Mouse (Mus musculus) 3134 (cell line): Measurements from ENCODE around the gene Iqsec1.

Experiments
- DNase-seq: peaks from one replicate; pipeline ENCODE4 v3.0.0-alpha.2; 2011; ENCODE audit warnings: low spot score; ENCODE audit not compliant: insufficient read length; ENCODE audit errors: extremely low read depth

The Iqsec1 gene

DNA sequence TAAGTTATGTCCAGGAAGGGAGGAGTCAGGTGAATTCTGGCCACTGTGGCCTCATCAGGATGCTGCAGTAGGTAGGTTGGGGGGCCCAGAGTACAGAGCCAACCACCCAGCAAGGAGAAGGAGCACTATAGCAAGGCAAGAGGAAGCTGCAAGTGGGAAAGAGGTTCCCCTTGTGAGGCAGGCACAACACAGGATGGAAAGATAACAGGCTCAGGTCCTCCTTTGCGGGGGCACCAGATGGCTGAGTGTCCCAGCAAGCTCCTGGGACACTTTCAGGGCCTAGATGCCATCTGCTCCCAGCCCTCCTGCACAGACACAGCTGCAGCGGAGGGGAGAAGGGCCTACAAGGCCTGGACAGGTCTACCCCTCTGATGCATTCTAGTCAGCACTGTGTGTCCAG, 228.7 kb downstream of the Iqsec1 start:
- DNase-seq = no peak

GRCm38 (mm10) chr6:90758155-90758554, 230.3 kb downstream of the Iqsec1 start:
- DNase-seq = no peak

DNA sequence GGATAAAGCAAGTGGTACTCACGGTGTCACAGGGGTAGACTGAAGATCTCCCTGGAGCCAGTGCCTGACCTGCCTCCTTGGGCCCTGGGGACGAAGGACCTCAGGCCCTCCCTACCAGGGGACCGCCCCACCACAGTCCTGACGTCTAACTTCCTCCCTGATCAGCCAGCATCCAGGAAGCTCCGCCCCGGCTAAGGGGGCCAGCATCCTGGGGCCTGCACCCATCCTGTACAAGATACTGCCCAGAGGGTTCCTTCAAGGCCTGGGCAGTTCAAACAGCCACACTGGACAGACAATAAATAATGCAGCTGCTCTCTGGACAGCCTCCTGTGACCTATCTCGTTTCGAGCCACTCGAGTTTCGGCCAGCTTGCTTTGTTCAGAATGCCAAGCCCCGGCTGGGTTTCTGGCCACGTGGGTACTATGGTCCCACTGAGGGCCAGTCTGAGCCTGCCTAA, 231.0 kb downstream of the Iqsec1 start:
- DNase-seq = no peak

GRCm38 (mm10) chr6:90756561-90756960, 231.9 kb downstream of the Iqsec1 start:
- DNase-seq = no peak

GRCm38 (mm10) chr6:90755613-90755941, 232.9 kb downstream of the Iqsec1 start:
- DNase-seq = no peak

- no peak for DNase-seq
Measured at GRCm38 (mm10) chr6:90754927-90755612, 233.4 kb downstream of the Iqsec1 start.

- no peak for DNase-seq
Measured at GRCm38 (mm10) chr6:90754093-90754492, 234.4 kb downstream of the Iqsec1 start.

DNA sequence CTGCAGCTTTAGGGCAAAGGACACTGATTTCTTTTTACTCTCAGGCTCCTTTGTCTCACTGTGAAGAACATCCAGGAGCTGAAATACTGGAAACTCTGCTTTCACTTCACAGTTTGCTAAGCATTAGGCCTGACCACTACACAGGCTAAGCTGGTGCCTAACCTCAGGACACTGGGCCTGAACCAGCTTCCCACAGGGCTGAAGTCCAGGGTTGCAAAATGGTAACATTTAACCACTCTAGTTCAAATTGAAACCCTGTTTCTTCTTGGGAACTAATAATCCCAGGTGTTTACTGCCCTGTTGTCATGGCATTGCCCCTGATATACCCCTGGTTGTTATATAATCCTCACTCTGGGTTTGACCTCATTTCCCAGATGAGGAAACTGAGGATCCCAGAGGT, 234.8 kb downstream of the Iqsec1 start:
- DNase-seq = no peak

DNA sequence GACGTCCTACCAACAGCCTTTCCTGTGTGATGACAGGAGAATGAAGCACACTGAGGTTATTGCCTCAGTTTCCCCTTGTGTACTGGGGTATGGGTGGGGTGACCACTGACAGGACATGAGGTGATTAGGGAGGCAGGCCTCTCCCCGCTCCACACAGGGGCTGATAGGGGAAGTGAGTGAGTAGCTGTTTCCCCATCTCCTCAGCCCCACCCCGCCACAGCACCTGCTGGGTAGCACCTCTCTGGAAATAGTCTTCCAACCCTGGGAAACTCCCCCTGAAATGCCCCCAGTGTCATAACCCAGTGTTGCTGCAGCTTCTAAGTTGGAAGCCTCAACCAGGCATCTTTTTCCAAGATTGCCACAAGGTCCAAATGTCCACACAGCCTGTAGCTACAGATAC, 236.9 kb downstream of the Iqsec1 start:
- DNase-seq = no peak

DNA sequence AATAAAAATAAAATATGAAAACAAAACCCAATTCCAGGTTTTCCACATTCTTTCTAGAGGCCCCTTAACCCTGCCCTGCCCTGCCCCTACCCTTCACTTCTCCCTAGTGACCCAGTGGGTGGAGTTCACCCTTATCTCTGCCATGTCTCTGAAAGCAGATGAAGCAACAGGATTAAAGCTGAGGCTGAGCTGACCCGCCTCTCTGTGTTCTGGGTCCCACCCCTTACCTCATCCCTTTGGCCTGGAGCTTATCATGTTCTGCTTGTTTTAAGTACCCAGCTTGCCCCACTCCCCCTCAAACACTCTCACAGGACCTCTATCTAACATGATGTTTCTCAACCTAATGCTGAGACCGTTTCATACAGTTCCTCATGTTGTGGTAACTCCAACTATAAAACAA, 238.4 kb downstream of the Iqsec1 start:
- no peak for DNase-seq

- DNase-seq = peak; percentile 24
Measured at GRCm38 (mm10) chr6:90749414-90749937, 239.0 kb downstream of the Iqsec1 start.

GRCm38 (mm10) chr6:90748976-90749375, 239.5 kb downstream of the Iqsec1 start:
- DNase-seq = no peak

DNA sequence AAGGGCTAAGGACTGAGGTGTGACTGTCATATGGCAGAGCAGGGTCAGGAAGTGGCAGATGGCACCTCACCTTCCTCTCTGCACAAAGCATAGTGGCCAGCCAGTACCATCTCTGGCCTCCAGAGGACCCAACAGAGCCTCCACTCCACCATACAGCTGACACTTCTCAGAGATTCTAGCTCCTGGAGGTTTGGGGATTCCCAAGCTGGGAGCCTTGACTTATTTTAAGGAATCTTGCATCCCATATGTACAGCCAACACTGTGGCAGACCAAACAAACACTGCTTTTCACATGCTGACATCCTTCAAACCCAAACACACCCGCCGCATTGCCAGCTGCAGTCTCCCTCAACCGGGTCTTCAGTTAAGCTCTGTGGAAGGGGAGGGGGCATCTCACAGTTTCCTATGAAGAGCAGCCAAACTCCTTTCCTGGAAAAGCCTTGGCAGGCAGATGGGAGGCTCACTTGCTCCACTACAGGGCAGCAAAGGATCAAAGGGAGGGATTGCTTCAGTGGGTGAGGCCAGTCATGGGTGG, 242.1 kb downstream of the Iqsec1 start:
- DNase-seq = no peak

DNA sequence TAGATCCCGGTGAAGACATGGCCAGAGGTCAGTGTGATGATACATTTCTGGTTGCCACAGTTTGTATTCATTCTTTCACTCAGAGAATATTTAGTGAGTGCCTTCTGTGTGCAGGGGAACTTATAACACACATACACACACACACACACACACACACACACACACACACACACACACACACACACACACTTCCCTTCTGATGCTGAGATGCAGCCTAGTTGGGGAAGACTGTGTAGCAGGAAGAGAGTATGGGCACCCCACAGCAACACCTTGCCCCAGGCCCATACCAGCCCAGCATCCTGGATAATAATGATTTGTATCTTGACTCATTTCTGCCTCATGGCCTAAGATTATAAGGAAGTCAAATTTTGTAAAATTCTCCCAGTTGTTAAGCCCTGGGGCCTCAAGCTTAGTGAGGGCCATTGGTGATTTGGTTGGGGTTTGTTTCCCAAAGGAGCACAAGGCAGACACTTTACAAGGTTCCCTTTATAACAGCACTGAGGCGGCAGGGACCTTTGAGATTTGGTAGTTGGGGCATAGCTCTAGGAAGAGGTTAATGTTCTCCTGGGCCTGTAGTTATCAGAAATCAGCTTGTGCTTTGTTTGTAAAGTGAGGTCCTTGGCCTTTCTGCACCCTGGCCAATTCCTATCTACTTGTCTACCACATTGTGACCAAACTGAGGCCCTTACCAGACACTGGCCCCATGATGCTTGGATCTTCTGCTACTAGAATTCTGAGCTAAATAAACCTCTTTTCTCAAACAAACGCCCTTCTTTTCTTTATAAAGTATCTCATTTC, 242.9 kb downstream of the Iqsec1 start:
- DNase-seq = no peak

DNA sequence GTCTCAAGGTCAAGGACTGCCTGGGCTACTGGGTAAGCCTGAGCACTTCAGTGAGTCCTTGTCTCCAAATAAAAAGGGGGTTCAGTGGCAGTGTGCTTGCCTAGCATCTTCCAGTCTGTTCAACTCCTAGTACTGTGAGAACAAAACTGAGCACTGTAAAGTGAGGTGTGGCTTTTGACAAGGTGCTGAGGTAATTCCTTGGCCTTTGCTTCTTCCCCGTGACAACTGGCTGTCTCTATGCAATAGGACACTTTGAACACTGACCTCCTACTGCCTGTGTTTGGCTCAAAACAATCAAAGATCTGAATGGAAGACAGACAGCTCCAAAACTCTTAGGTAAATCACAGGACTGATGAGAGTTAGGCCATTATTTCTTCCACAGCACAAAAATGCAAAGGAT, 246.0 kb downstream of the Iqsec1 start:
- DNase-seq = no peak

- DNase-seq = no peak
Measured at GRCm38 (mm10) chr6:90741717-90742116, 246.8 kb downstream of the Iqsec1 start.

GRCm38 (mm10) chr6:90741056-90741420, 247.4 kb downstream of the Iqsec1 start:
- no peak for DNase-seq

- DNase-seq = no peak
Measured at GRCm38 (mm10) chr6:90740348-90741055, 248.0 kb downstream of the Iqsec1 start.

- DNase-seq = peak; percentile 61
Measured at GRCm38 (mm10) chr6:90737376-90737775, 251.1 kb downstream of the Iqsec1 start.

DNA sequence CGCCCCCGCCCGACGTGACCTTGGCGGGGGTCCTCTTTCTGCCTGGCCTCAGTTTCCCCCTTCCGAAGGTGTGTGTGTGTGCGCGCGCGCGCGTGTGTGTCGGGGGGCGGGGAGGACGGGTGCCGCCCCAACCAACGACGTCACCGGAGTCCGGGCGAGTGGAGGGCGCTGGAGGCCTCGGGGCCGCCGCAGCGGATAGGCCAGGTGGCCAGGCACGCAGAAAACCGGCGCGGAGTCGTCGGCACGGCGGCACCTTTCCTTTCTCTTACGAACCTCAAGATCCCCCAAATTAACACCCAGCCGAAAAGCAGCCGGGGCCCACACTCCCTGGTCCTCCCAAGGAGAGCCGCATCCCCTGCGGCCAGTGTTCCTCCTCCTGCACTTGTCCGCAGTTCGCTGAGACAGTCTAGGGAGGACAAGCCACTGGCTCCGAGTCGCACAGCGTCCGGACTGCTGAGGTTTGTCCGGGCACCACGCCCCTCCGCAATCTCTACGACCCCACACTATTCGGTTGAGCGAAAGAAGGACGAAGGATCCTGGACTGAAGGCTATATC, 251.7 kb downstream of the Iqsec1 start:
- peak; percentile 53 for DNase-seq
